Mouse (Mus musculus): ENCODE measurements at regions not wholly inside any gene's neighbourhood (a gene's known extent, or its start where the extent isn't known, plus 50 kb on each side); places are given as distances from the start of the nearest gene placed in this dataset.

DNA sequence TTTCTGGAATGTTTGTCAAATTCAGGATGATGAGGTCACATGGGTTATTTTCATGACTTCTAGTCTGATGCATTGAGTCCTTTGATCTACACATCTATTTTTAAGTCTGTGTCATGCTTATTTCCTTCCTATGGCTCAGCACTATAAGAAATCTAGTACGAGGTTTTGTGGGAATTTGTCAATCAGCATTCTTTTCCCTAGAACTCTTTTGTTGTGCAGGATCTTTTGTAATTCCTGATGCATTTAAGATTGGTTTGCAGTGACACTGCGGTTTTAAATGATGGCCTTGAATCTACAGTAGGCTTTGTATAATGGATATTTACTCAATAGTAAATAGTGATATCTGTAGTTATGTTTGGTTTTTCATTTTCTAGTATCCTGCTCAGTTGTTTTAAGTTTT is 187.0 kb upstream of the Gm5538 start:
- TF ChIP-seq CTCF (IDR thresholded peaks at IDR 0.05; ENCODE audit: low read depth) = no peak
- no peak for TF ChIP-seq EP300 (IDR thresholded peaks at IDR 0.05; ENCODE audit: low read depth)
